Mouse (Mus musculus) stomach, postnatal 0 days (tissue): ENCODE measurements around the gene Tesc.

ENCODE experiments used
- CTCF ChIP-seq: IDR thresholded peaks from 2 replicates; pipeline ENCODE4 v1.5.1; 2016; ENCODE audit warnings: antibody characterized with exemption, low read depth, mild to moderate bottlenecking, moderate library complexity
- EP300 ChIP-seq: optimal IDR thresholded peaks from 2 replicates; pipeline ENCODE3; 2016; ENCODE audit warnings: antibody characterized with exemption

DNA sequence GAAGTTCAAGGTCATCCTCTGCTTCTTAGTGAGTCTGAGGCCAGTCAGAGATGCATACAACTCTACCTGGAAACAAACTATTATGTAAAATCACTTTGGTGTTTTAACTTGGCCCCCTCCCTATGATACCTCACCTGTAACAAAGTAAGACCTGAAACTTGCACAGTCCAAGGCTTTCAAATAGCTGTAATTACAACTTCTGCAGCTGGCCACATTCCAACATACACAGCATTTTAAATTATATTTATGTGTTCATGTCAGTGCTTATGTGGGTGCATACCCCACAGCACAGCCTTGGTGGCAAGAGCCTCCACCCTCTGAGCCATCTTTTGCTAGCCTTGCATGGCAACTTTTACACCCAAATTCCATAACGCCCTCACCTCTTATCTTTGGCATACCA lies 7.1 kb downstream of the Tesc start:
- no peak for TF ChIP-seq CTCF
- TF ChIP-seq EP300: no peak
